Mouse (Mus musculus) spleen, adult 2 months (tissue): ENCODE measurements around the gene Chchd10. TPM values are rescaled to one million over a fixed set of nuclear protein-coding genes. Genes with fewer than 3 reads are reported as not detected.
A peak's percentile ranks its signal among the peaks of the same experiment; 100 is the strongest.
"Not testable (repeated sequence)": the region's sequence is repeated elsewhere in the genome, so short reads cannot be mapped to it uniquely, and the experiment has no call there.

Source experiments
- DNase-seq, 2 experiments: peaks; one replicate each; pipeline versions ENCODE4 v3.0.0 to v3.0.0-alpha.2; 2012 to 2021; ENCODE audit warnings: low spot score in 2 of 2, low read depth in 1 of 2
- H3K27ac ChIP-seq: fragments of 200-500 bp; 2 replicates; pipeline ENCODE4 v1.5.1; 2012; ENCODE audit warnings: low read length, inconsistent platforms; ENCODE audit not compliant: insufficient read depth
- H3K27me3 ChIP-seq: fragments of 200-500 bp; 2 replicates; pipeline ENCODE4 v1.6.1; 2012; ENCODE audit warnings: mild to moderate bottlenecking, moderate library complexity, low read length, inconsistent platforms; ENCODE audit not compliant: control insufficient read depth, insufficient read depth
- H3K36me3 ChIP-seq: fragments of 200-500 bp; 2 replicates; pipeline ENCODE4 v1.6.1; 2012; ENCODE audit warnings: mild to moderate bottlenecking, low read length, inconsistent platforms; ENCODE audit not compliant: control insufficient read depth, insufficient read depth
- H3K4me1 ChIP-seq: fragments of 200-500 bp; 2 replicates; pipeline ENCODE4 v1.6.1; 2011; ENCODE audit warnings: inconsistent platforms; ENCODE audit not compliant: control insufficient read depth, insufficient read depth, insufficient read length
- H3K4me3 ChIP-seq: fragments of 200-500 bp; 2 replicates; pipeline ENCODE4 v1.5.1; 2011; ENCODE audit warnings: mild to moderate bottlenecking, inconsistent platforms; ENCODE audit not compliant: insufficient read depth, insufficient read length; ENCODE audit errors: extremely low read depth
- CTCF ChIP-seq: fragments of 200-500 bp; IDR thresholded peaks from 2 replicates; pipeline ENCODE4 v1.5.1; 2011; ENCODE audit warnings: mild to moderate bottlenecking, inconsistent platforms; ENCODE audit not compliant: insufficient read depth, insufficient read length, insufficient replicate concordance; ENCODE audit errors: extremely low read depth
- POLR2A ChIP-seq: fragments of 200-500 bp; IDR thresholded peaks from 2 replicates; pipeline ENCODE4 v1.6.1; 2011; ENCODE audit warnings: low read depth, low read length, inconsistent platforms
- WGBS: fragments of 180-500 bp; shearing (Covaris S2); methylation state at CpG from one replicate; pipeline ENCODE4 v1.1.7; 2018; 5-methylcytosine and 5-hydroxymethylcytosine counted together
- polyA plus RNA-seq: library from polyadenylated mRNA; depleted of rRNA; stranded (reverse); fragments of >200 nt; gene quantifications from 2 replicates; pipeline ENCODE4 v1.2.3, GENCODE M21; 2012; rRNA removed

Gene Chchd10
- 86.8 and 146 TPM in 2 replicates for polyA plus RNA-seq

GRCm38 (mm10) chr10:75932891-75933290 lies at the start of gene Chchd10:
TSS of gene Chchd10 (plus strand) at chr10:75933130.
- TF ChIP-seq CTCF (no peak), POLR2A (no peak)
- H3K4me3 ChIP-seq: peak within 1 kb of the TSS; percentile 59
- 68% methylated on average over 6 of the region's 6 CpGs for WGBS
- H3K36me3 ChIP-seq: no peaks in the 10 kb centered on the region
- H3K4me1 ChIP-seq: peaks cover 20% of the 10 kb centered on the region
- H3K27me3 ChIP-seq: no peaks in the 10 kb centered on the region
- no peak for DNase-seq
- peak within 1 kb of the TSS; percentile 33; the same call in 1 of the 2 replicates for H3K27ac ChIP-seq

GRCm38 (mm10) chr10:75883232-75883552 lies 49.7 kb upstream of the Chchd10 start:
- DNase-seq: peak; percentile 57 to 66
- Histone ChIP-seq H3K4me1 (no peaks in the 10 kb centered on the region; the same call in 1 of the 2 replicates), H3K27ac (no peak overlapping the region), H3K36me3 (no peaks in the 10 kb centered on the region), H3K27me3 (no peaks in the 10 kb centered on the region; the same call in 1 of the 2 replicates), H3K4me3 (no peak overlapping the region)
- 7% methylated on average over 10 of the region's 10 CpGs for WGBS
- TF ChIP-seq POLR2A: no peak
- TF ChIP-seq CTCF: peak; percentile 59; the same call in 1 of the 2 replicates

- Histone ChIP-seq H3K27ac (no peak overlapping the region), H3K27me3 (no peaks in the 10 kb centered on the region; the same call in 1 of the 2 replicates), H3K4me1 (no peaks in the 10 kb centered on the region; the same call in 1 of the 2 replicates), H3K4me3 (no peak overlapping the region), H3K36me3 (no peaks in the 10 kb centered on the region)
- WGBS: 92% methylated on average over 8 of the region's 8 CpGs
- no peak for TF ChIP-seq POLR2A
- DNase-seq: no peak
Observed at GRCm38 (mm10) chr10:75884742-75885141, 48.2 kb upstream of the Chchd10 start.

- not testable (repeated sequence) for DNase-seq, H3K4me3 ChIP-seq, H3K27me3 ChIP-seq, H3K27ac ChIP-seq, H3K4me1 ChIP-seq, H3K36me3 ChIP-seq
- WGBS: 70% methylated on average over 5 of the region's 5 CpGs
Observed at GRCm38 (mm10) chr10:75887504-75887903, 45.4 kb upstream of the Chchd10 start.

GRCm38 (mm10) chr10:75889406-75890153 lies 43.4 kb upstream of the Chchd10 start:
- Histone ChIP-seq H3K27ac (no peak overlapping the region), H3K36me3 (no peaks in the 10 kb centered on the region), H3K4me3 (no peak overlapping the region), H3K4me1 (peaks cover 10% of the 10 kb centered on the region), H3K27me3 (no peaks in the 10 kb centered on the region)
- 64% methylated on average over 8 of the region's 8 CpGs for WGBS
- no peak for DNase-seq
- TF ChIP-seq CTCF (no peak), POLR2A (no peak)

GRCm38 (mm10) chr10:75893089-75893750 lies 39.7 kb upstream of the Chchd10 start, which contains the start of gene Derl3:
TSS of gene Derl3 (plus strand) at chr10:75893413.
- TF ChIP-seq CTCF (no peak), POLR2A (no peak)
- WGBS: 3% methylated on average over 51 of the region's 51 CpGs
- H3K27me3 ChIP-seq: no peaks in the 10 kb centered on the region

GRCm38 (mm10) chr10:75894601-75895000 lies 38.3 kb upstream of the Chchd10 start:
- Histone ChIP-seq H3K27me3 (no peaks in the 10 kb centered on the region), H3K27ac (no peak overlapping the region), H3K36me3 (peaks cover 13% of the 10 kb centered on the region), H3K4me1 (peaks cover 13% of the 10 kb centered on the region), H3K4me3 (no peak overlapping the region)
- no peak for DNase-seq
- TF ChIP-seq CTCF (no peak), POLR2A (no peak)
- WGBS: 62% methylated on average over 6 of the region's 6 CpGs

More at GRCm38 (mm10) chr10:75893089-75893750, 39.7 kb upstream of the Chchd10 start, which contains the start of gene Derl3:
- DNase-seq: peak; percentile 97 to 98
- no peak within 1 kb of the TSS for H3K27ac ChIP-seq
- peaks cover 13% of the 10 kb centered on the region for H3K36me3 ChIP-seq
- H3K4me3 ChIP-seq: peak within 1 kb of the TSS; percentile 49
- peaks cover 13% of the 10 kb centered on the region for H3K4me1 ChIP-seq
